Mouse (Mus musculus) hindbrain, embryonic 16.5 days (tissue): ENCODE results near the gene Ctdsp2. TPM values are rescaled to one million over a fixed set of nuclear protein-coding genes. Genes with fewer than 3 reads are reported as not detected.

ENCODE experiments used
- ATAC-seq: fragments of 200-750 bp; cut with Nextera tagmentation; 2 replicates; pipeline ENCODE4 v1.8.0; 2017; ENCODE audit warnings: moderate TSS enrichment, moderate library complexity
- H3K27ac ChIP-seq: fragments of 300-500 bp; sonication (generic); 2 replicates; pipeline ENCODE4 v1.5.1; 2014; ENCODE audit warnings: low read depth, mild to moderate bottlenecking, control low read depth, low read length, moderate library complexity
- H3K27me3 ChIP-seq: fragments of 300-500 bp; sonication (generic); replicated peaks from 2 replicates; pipeline ENCODE4 v1.6.1; 2014; ENCODE audit warnings: low read length; ENCODE audit not compliant: control insufficient read depth, insufficient read depth
- H3K36me3 ChIP-seq: fragments of 300-500 bp; sonication (generic); 2 replicates; pipeline ENCODE4 v1.6.1; 2014; ENCODE audit warnings: mild to moderate bottlenecking, low read length, moderate library complexity, mixed read lengths; ENCODE audit not compliant: control insufficient read depth, insufficient read depth
- H3K4me1 ChIP-seq: fragments of 300-500 bp; sonication (generic); 2 replicates; pipeline ENCODE4 v1.6.1; 2014; ENCODE audit warnings: low read depth, low read length; ENCODE audit not compliant: control insufficient read depth, insufficient read depth
- H3K4me2 ChIP-seq: fragments of 300-500 bp; sonication (generic); 2 replicates; pipeline ENCODE4 v1.6.1; 2014; ENCODE audit warnings: mild to moderate bottlenecking, low read length, control low read depth, moderate library complexity
- H3K4me3 ChIP-seq: fragments of 300-500 bp; sonication (generic); 2 replicates; pipeline ENCODE4 v1.5.1; 2014; ENCODE audit warnings: mild to moderate bottlenecking, low read length, control low read depth, moderate library complexity
- H3K9ac ChIP-seq: fragments of 300-500 bp; sonication (generic); 2 replicates; pipeline ENCODE4 v1.6.1; 2014; ENCODE audit warnings: low read depth, mild to moderate bottlenecking, control low read depth, low read length, moderate library complexity
- H3K9me3 ChIP-seq: fragments of 300-500 bp; sonication (generic); 2 replicates; pipeline ENCODE4 v1.6.1; 2014; ENCODE audit warnings: mild to moderate bottlenecking, low read length, moderate library complexity; ENCODE audit not compliant: control insufficient read depth
- WGBS: fragments of 180-500 bp; shearing (Covaris S2); extraction: QIAGEN DNeasy Blood & Tissue Kit; methylation state at CpG from one replicate; pipeline ENCODE4 v1.1.7; 2014; 5-methylcytosine and 5-hydroxymethylcytosine counted together
- polyA plus RNA-seq: library from polyadenylated mRNA; unstranded; fragments of >200 nt; fragmentation: Nextera tagmentation; extraction: Ambion mirVana; gene quantifications from 2 replicates; pipeline ENCODE4 v1.2.1, GENCODE M21; 2015

The Ctdsp2 gene
- polyA plus RNA-seq, 1 experiment from 2014 or later, result 13.7 TPM

- Histone ChIP-seq H3K9me3 (no peaks in the 10 kb centered on the region), H3K27me3 (no peaks in the 10 kb centered on the region), H3K4me2 (no peak overlapping the region), H3K4me3 (no peak overlapping the region), H3K36me3 (peaks cover 13% of the 10 kb centered on the region), H3K27ac (no peak overlapping the region), H3K4me1 (peaks cover 10% of the 10 kb centered on the region), H3K9ac (no peak overlapping the region)
- ATAC-seq, result no peak
- 89% methylated on average over 3 of the region's 3 CpGs for WGBS
Measured at GRCm38 (mm10) chr10:126993621-126994020, 15.1 kb downstream of the Ctdsp2 start.

DNA sequence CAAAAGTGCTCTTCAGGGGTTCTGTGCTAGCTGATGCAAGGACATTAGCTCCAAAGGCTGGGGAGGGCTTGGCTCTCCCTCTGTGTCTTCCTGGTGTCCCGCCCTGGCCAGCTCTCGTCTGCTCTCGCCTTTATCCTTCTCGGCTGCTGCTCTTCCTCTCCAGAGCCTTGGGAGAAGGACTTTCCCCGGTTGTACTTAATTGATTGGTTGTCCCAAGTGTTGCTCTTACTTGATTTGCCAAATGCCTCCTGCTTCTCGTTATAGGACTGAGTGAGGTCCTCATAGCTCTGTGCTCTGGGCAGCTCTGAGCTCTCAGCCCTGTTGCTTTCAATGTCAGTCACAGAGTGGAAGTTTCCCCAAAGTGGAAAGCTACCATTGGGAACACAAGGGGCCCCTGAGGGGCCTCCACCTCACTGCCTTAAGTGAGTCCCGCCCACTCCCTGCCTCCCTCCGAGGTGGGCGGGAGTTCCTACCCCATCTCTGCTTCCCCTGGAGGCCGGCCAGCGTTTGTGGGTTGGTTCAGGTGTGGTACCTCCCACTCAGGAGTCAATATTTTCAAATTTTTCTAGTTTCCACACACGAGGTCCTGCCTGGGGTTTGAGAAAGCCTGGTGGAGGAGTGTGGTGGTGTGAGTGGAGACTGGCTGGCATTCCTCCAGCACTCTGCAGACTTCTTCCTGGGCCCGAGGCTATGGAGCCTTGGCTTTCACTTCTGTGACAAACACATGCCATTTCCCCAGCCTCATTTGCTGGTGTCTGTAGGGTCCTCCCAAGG, 19.0 kb downstream of the Ctdsp2 start:
- H3K9ac ChIP-seq, result no peak overlapping the region

DNA sequence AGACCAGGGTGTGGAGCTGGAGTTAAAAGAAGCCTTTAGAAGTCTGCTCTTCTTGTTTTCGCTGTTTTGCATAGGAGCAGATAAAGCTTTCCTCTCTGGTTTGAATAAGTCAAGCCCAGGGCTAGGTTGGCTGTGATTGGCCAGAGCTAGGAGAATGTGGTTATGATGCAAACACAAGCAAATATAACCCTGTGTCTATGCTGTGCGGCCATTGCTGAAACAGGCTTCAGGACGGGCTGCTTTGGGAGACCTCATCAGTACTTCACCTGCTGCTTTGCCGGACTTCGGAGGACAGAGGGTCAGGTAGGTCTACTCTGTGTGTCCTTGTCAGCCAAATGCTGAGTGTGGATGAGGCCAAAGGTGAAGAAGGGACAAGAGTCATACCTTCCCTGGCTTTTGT, 22.0 kb downstream of the Ctdsp2 start, which contains the start of gene Avil:
Avil (plus strand) TSS at position 181 of the 400 bp plus-strand sequence.
- ATAC-seq, result no peak
- Histone ChIP-seq H3K4me2 (no peak within 1 kb of the TSS), H3K4me3 (no peak within 1 kb of the TSS), H3K27me3 (no peaks in the 10 kb centered on the region), H3K27ac (no peak within 1 kb of the TSS), H3K4me1 (no peaks in the 10 kb centered on the region), H3K36me3 (peaks cover 4% of the 10 kb centered on the region), H3K9me3 (no peaks in the 10 kb centered on the region), H3K9ac (no peak within 1 kb of the TSS)
- WGBS, result 94% methylated on average over 5 of the region's 5 CpGs

More for the DNA sequence above, 19.0 kb downstream of the Ctdsp2 start:
- H3K36me3 ChIP-seq, result peaks cover 10% of the 10 kb centered on the region
- 79% methylated on average over 13 of the region's 13 CpGs for WGBS
- H3K27ac ChIP-seq, result no peak overlapping the region
- H3K9me3 ChIP-seq, result no peaks in the 10 kb centered on the region
- H3K4me2 ChIP-seq, result no peak overlapping the region
- no peak for ATAC-seq
- no peak overlapping the region for H3K4me3 ChIP-seq
- H3K4me1 ChIP-seq, result no peaks in the 10 kb centered on the region
- no peaks in the 10 kb centered on the region for H3K27me3 ChIP-seq

DNA sequence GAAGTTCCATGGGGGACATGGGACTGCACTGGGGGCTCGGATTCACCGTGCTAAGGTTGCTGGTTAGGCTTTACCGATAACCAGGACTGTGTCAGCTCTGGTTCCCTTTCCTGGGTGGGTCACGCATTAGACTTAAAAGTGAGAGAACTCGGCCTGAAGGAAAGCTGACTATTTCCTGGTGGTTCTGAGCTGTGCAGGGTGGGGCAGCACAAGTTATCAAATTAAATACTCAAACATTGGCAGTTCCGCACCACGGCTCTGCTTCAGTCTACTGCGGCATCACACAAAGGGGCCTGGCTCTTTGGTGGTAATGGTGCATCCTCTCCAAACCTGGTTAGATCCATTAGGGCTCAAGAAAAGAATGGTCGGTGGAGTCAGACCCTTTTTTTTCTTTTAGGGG, 22.8 kb downstream of the Ctdsp2 start:
- Histone ChIP-seq H3K4me3 (no peak overlapping the region), H3K36me3 (peaks cover 4% of the 10 kb centered on the region), H3K9ac (no peak overlapping the region), H3K4me1 (no peaks in the 10 kb centered on the region), H3K27me3 (no peaks in the 10 kb centered on the region), H3K4me2 (no peak overlapping the region), H3K9me3 (no peaks in the 10 kb centered on the region), H3K27ac (no peak overlapping the region)
- WGBS, result 88% methylated on average over 9 of the region's 9 CpGs
- ATAC-seq, result no peak

- no peak overlapping the region for H3K9ac ChIP-seq
Measured at GRCm38 (mm10) chr10:127002056-127002455, 23.5 kb downstream of the Ctdsp2 start.

DNA sequence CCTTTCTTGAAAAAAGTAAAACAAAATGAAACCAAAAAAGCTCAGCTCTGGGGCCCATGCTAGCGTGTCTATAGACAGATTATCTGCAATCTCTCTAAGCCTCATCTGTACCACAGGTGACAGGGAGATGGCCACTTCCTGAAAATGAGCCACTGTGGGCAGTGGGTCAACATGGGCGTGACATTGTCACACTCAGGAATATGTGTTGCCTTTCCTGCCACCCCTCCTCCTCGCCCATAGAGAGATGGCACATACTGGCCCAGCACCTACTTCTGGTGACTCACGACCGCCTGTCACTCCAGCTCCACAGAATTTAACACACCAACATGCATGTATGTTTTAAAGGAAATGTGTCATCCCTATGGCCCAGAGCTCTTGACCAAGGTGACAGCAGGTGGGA, 24.2 kb downstream of the Ctdsp2 start:
- ATAC-seq, result no peak
- WGBS, result 91% methylated on average over 5 of the region's 5 CpGs
- Histone ChIP-seq H3K36me3 (no peaks in the 10 kb centered on the region; the same call in none of the 2 replicates), H3K4me1 (no peaks in the 10 kb centered on the region), H3K9ac (no peak overlapping the region), H3K27ac (no peak overlapping the region), H3K27me3 (no peaks in the 10 kb centered on the region), H3K4me3 (no peak overlapping the region), H3K4me2 (no peak overlapping the region), H3K9me3 (no peaks in the 10 kb centered on the region)

More at GRCm38 (mm10) chr10:127002056-127002455, 23.5 kb downstream of the Ctdsp2 start:
- ATAC-seq, result no peak
- H3K27ac ChIP-seq, result no peak overlapping the region
- no peaks in the 10 kb centered on the region for H3K4me1 ChIP-seq
- WGBS, result 75% methylated on average over 1 of the region's 1 CpGs
- no peak overlapping the region for H3K4me3 ChIP-seq
- H3K27me3 ChIP-seq, result no peaks in the 10 kb centered on the region
- no peaks in the 10 kb centered on the region for H3K9me3 ChIP-seq
- H3K4me2 ChIP-seq, result no peak overlapping the region
- H3K36me3 ChIP-seq, result peaks cover 4% of the 10 kb centered on the region

GRCm38 (mm10) chr10:127003334-127003733, 24.8 kb downstream of the Ctdsp2 start:
- no peaks in the 10 kb centered on the region for H3K9me3 ChIP-seq
- no peak overlapping the region for H3K9ac ChIP-seq
- no peak overlapping the region for H3K4me2 ChIP-seq
- WGBS, result 87% methylated on average over 8 of the region's 8 CpGs
- no peaks in the 10 kb centered on the region for H3K4me1 ChIP-seq
- no peak overlapping the region for H3K27ac ChIP-seq
- H3K36me3 ChIP-seq, result no peaks in the 10 kb centered on the region; the same call in none of the 2 replicates
- no peak overlapping the region for H3K4me3 ChIP-seq
- H3K27me3 ChIP-seq, result no peaks in the 10 kb centered on the region
- ATAC-seq, result no peak

GRCm38 (mm10) chr10:127003806-127004205, 25.3 kb downstream of the Ctdsp2 start:
- Histone ChIP-seq H3K4me1 (no peaks in the 10 kb centered on the region), H3K36me3 (no peaks in the 10 kb centered on the region; the same call in 1 of the 2 replicates), H3K9ac (no peak overlapping the region), H3K4me2 (no peak overlapping the region), H3K9me3 (no peaks in the 10 kb centered on the region), H3K27ac (no peak overlapping the region), H3K27me3 (no peaks in the 10 kb centered on the region), H3K4me3 (no peak overlapping the region)
- 72% methylated on average over 7 of the region's 7 CpGs for WGBS
- no peak for ATAC-seq

- H3K4me1 ChIP-seq, result no peaks in the 10 kb centered on the region
- ATAC-seq, result no peak
- no peak overlapping the region for H3K9ac ChIP-seq
- no peak overlapping the region for H3K27ac ChIP-seq
- H3K4me3 ChIP-seq, result no peak overlapping the region
- H3K9me3 ChIP-seq, result no peaks in the 10 kb centered on the region
- WGBS, result 63% methylated on average over 5 of the region's 5 CpGs
- no peaks in the 10 kb centered on the region for H3K36me3 ChIP-seq
- no peak overlapping the region for H3K4me2 ChIP-seq
- H3K27me3 ChIP-seq, result no peaks in the 10 kb centered on the region
Measured at GRCm38 (mm10) chr10:127016488-127016887, 38.0 kb downstream of the Ctdsp2 start.
